Mouse (Mus musculus) gastrocnemius, adult 18-20 months (tissue): Measurements from ENCODE around the gene Slc34a1. TPM values are rescaled to one million over a fixed set of nuclear protein-coding genes. Genes with fewer than 3 reads are reported as not detected.

Experiments used
- DNase-seq: peaks from one replicate; pipeline ENCODE4 v3.0.0; 2021; ENCODE audit warnings: low spot score
- total RNA-seq, 2 experiments: library from RNA; stranded (reverse); gene quantifications; 2 replicates each; pipeline ENCODE4 v1.2.3; 2021

Slc34a1 gene
- total RNA-seq, 2 experiments from 2014 or later: 0.66 TPM; not detected in 1

DNA sequence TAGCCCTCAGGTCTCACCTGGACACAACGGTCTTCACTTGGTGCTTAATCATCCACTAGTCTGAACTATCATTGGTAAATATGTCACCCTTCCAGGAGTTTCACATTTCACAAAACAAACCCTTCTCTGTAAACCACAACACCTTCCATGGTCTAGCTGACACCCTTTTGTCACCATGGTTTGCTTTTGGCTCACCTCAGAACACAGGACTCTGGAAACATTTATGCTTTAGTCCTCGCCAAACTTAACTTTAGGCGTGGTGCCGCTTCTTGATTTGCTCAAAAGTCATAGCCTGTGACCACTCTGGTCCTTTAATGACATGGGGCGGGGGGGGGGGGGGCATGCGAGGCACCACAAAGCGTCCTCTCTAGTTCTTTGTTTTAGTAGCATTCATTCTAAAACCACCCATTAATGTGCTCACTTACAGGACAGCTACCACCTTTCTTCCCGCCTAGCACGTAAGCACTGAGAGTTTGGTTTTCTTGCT is 45.9 kb downstream of the Slc34a1 start:
- DNase-seq: no peak

DNA sequence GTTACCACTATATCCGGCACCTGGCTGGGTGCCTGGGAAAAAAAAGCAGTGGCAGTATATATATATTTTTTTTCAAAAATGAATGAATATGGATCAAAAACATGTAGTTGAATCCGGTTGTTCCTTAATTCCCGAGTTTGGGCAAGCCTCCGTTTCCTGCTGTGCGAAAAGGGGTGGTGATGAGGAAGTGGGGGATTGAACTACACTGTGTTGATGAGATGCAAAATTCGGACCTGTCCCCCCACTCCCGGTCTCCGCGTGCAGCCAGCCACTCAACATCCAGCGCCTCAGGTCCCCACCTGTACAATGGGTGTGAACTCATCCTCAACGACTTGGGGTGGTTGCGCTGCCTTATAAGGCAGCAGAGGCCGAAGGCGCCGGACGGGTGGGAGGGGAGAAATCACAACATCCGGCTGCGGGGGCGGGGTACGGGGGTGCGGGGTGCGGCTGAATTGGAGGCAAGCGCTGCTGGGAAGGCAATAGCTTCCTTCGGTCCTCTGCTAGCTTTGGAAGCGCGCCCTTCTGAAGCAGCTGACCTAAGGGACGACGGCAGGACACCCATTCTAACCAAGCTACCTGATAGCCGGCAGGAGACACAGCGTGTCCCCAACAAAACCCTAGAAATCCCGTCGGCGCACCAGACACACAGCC is 46.4 kb downstream of the Slc34a1 start:
- DNase-seq: no peak

DNA sequence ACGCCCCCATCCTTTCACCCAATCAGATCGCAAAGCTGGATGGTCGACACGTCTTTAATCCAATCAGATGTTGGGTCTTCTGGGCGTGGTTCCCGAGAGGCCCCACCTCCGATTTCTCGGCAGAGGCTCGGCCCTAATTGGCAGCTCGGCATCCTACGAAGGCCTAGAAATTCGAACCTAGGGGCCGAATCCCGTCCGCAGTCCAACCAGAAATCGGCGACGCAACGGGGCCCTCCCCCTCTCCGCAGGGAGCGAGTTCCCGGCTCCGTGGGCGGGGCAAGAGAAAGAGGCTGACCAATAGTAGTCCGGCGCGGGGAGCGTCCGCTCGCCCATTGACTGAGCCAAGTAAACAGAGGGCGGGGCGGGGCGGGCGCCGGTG is 46.9 kb downstream of the Slc34a1 start, which contains the start of gene Grk6:
Gene Grk6, plus strand, starts transcription at position 136 of the 379 bp plus-strand sequence.
- DNase-seq: peak; percentile 100

DNA sequence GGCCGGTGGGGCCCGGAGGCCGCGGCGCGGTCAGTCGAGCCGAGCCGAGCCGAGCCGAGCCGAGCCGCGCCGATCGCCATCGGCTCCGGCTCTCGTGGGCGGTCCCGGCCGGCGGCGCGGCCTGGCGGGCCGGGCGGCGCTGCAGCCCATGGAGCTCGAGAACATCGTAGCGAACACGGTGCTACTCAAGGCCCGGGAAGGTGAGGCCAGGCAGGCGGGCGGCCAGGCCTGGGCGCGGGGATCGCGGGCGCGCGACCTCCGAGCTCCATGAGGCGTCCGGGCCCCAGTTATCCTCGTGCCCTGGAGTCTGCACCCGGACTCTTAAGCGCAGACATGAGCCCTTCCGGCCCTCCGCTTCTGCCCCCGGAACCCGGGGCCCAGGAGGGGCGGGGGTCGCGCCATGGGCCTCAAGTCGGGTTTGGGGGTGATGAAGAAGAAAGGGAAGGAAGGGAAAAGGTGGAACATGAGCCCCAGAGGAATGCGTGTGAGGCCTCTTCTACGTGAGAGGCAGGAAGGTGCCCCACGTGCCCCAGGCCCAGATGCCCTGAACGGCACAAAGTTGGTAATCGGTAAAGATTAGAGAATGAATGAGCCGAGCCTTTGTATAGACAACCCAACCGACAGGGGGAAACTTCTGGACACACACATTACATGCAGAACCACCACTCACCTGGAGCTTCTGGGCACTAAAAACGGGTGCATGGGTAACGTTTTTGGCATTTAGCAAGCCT is 47.5 kb downstream of the Slc34a1 start:
- DNase-seq: no peak

DNA sequence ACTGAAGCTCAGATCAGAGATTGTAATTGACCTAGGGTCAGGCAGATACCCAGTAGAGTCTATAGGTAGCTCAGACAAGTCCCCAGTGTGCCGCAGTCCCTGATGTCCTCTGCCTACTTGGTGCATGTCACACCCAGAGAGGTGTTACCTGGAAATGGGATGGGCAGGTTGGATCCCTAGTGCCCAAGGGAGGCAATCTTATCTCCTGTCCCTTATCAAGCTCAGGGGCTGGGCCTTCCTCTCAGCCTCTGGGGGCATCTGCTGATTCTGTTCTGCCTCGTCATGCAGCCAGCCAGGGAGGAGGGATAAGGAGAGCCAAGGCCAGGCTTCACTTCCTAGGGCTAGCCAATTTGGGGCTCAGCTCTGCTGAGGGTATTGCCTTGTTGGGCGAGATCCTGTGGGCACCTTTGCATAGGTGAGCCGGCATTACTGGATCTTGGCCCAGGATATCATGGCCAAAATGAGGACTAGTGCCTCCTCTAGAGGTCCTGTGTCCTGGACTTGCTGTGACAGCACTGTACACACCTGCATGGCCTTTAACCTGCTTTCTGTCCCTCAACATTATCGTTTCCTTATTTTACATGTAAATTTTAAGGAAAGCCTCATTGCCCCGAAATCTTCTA is 48.6 kb downstream of the Slc34a1 start:
- no peak for DNase-seq

DNA sequence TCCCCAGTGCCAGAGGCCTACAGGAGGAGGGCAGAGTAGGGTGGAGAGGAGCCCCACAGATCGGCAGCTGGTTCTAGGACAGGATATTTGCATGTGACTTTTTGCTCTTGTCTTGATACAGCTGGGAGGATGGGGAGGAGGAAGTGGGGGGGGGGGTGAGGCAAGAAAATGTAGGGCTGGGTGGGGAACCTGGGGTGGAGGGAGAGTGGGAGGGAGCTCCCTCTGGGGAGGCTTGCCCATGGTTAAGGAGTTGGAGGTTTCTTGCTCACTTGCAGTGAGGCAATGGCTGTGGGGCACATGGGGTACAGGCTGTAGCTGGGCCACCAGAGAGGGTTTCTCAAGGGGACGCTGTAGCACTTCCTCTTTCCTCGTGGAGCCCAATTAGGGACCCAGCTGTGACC is 49.6 kb downstream of the Slc34a1 start:
- DNase-seq: no peak

DNA sequence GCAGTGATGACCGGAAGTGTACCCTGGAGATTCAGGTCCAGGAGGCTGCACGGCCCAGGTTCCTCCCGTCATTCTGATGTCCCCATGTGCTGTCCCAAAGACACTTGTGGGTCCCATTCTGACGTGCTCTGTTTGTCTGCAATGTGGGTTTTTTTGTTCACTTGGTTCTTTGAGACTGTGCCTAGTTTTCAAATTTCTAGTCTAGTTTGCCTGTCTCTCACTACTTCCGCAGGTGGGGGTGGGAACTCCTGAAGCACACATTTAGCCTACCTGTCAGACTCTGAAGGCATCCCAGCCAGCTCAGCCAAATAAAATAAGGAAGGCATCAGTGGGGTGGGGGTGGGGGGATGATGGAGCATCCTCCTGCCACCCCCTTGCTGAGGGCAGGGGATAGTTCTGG is 50.1 kb downstream of the Slc34a1 start:
- DNase-seq: no peak

DNA sequence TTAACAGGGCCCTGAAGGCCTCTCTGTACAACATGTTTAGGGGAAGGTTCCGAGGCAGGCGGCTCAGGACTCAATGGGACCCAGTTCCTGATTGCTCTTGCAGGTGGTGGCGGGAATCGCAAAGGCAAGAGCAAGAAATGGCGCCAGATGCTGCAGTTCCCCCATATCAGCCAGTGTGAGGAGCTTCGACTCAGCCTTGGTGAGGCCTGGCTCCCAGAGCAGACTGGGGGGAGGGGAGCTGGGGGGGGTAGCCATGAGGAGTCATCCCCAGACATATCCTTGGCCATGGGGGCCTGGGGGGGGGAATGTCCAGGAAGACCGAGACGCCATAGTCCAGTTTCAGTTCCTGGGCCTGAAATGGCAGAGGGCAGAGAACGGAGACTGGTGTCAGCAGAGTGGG is 51.2 kb downstream of the Slc34a1 start:
- no peak for DNase-seq

DNA sequence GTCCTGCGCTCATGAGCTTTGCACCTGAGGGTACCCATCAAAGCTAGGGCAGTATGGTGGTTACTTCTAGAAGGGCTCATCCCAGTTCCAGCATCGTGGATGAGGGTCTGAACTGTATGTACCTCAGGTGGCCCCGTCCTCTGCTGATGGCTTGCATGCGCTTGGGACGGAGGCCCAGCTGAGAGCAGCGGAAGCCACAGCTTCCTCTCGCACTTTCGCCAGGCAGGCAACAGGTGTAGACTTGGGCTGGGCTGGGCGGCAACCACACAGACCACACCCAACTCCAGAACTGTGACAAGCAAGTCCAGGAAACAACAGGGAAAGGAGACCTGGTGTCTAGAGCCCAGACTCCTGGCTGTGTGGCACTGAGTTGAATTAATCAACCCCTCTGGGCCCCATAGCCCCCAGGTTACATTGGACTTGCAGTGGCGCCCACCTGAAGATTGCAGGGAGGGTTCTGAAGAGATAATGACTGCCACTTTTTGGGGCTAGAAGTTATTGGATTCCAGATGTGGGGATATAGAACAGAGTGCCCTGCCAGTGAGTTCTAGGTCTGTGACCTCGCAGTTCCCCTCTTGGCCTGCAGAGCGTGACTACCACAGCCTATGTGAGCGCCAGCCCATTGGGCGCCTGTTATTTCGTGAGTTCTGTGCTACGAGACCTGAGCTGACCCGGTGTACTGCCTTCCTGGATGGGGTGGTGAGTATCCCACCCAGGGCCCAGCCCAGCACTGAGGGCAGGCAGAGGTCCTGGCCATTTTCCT is 51.9 kb downstream of the Slc34a1 start:
- DNase-seq: no peak

DNA sequence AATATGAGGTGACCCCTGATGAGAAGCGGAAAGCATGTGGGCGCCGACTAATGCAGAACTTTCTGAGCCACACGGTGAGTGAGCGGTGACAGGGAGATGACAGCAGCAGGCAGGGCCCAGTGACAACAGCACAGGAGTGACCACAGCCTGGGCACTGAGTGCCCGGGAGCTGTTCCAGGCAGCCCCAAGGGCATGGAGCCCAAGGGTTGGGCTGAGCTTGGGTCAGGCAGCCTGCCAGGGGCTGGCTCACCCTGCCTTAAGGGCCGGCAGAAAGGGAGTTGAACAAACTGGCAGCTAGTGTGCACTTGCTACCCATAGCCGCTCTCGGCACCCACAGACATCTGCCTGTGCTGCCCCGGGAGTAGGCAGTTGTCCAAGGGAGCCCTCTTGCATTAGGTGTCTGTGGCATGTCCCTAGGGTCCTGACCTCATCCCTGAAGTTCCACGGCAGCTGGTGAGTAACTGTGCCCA is 52.6 kb downstream of the Slc34a1 start:
- DNase-seq: peak; percentile 90

DNA sequence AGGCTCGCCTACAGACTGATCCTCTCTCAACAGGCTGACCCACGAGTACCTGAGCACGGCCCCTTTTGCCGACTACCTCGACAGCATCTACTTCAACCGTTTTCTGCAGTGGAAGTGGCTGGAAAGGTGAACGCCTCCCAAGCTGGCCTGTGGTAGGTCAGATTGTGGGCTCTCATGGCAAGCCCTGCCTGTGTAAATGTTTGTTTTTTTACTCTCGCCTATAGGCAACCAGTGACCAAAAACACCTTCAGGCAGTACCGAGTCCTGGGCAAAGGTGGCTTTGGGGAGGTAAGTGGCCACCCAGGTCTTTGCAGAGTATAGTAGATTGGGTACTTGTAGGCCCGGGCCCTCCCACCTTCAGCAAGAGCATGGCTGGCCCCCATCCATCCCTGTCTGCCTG is 53.3 kb downstream of the Slc34a1 start:
- no peak for DNase-seq

DNA sequence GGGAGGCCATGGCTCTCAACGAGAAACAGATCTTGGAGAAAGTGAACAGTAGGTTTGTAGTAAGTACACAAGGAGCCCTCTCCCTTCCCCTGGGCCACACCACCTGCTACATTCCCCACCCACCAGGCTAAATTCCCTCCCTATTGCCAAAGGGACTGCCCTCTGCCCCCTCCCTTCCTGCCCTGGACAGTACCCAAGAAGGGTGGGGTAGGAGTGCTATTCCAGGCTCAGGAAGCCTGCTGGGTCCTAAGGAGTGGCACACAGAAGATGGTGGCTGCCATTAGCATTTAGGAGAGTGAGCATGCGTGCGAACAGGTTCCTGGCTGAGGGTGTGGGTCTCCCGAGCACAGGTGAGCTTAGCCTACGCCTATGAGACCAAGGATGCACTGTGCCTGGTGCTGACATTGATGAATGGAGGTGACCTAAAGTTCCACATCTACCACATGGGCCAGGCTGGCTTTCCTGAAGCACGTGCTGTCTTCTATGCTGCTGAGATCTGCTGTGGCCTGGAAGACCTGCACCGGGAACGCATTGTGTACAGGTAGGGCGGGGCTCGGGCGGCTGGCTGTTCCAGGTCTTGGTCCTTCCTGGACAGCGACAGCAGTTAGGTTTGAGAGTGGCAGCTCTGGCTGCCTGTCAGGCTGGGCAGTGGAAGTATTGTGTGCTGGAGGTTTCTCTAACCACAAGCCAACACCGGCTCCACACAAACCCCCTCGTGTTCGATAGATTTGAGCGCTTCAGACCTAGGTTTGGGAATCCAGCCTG is 54.0 kb downstream of the Slc34a1 start:
- peak; percentile 65 for DNase-seq

DNA sequence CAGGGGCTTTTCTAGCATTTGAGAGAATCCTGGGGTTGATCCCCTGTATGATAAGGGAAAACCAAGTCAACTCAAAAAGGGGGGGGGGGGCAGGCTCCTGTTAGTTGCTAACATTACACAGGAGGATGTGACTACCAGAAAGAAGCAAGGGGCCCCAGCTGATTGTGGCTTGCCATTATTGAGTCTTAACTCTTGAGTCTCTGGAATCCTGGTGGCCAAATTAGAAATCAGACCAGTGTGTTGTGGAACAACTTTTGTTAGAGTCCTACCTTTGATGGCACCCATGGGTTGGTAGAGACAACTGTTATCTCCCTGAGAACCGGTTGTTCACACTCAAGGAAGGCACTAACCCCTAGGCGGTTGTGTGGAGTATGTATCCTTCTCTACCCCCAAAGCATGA is 65.0 kb downstream of the Slc34a1 start:
- no peak for DNase-seq

DNA sequence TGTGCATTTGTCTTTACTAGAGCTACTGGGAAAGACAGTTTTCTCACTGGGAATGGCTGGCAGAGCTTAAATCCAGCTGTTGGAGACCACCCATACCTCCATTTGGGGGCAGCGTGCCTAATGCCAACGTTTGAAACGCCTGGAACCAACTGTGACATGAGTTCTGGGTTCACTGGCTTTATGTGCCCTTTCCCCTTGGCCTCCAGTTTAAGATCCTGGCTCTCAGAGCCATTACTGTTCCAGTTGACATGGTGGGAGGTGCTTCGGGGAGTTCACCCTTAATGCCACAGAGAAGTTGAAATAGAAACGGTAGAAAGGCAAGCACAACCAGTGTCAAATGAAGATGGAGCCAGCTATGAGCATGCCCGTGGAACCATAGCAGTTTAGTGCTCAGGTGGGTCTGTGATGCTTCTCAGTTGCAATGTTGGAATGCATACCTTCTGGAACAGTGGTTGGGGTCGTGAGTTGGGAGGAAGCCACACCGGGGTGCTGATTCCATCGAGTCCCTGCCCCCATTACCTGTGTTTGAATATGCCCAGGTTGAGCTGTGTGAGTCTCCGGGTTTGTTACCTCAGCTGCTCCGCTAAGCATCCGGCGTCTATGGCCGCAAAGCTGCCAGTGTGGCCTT is 65.5 kb downstream of the Slc34a1 start:
- no peak for DNase-seq

DNA sequence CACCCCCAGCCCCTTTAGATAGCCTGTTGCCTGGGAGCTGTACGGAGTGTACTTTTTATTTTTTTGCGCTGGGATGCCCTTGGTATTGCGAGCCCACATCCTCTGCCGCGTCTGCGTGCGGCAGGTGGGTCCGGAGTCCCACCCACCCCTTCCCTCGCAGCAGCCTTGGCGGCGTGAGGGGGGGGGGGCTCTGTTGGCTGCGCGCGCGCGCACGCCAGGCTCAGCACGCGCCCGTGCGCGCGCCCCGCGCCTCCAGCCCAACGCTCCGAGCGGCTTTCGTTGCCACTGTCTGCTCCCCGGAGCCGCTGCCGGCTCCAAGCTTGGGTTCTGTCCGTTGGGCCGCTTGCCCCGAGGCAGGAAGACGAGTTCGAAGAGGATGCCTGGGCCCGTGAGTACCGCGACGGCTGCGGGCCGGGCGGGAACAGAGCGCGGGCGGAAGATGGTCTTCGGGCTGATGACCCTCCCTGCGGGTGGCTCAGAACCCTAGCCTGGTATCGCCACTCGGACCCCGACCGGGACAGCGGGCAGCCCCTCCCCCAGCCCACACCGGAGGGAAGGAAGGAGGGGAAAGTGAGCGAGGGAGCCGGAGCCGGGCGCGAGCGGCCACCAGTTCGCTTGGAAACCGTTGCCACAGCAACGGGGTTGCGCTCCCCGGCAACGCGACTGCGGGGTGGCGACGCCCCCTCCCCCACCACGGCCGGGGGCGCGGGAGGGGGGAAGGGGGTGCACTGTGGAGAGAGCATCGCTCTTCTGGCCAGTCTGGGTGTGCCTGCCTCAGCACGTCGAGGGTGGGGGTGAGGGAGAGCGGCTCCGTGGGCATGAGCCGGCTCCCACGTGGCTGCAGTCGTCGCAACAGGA is 66.3 kb downstream of the Slc34a1 start, which contains the start of gene Prr7:
Gene Prr7, plus strand, starts transcription at position 241 of the 858 bp plus-strand sequence.
- no peak for DNase-seq

DNA sequence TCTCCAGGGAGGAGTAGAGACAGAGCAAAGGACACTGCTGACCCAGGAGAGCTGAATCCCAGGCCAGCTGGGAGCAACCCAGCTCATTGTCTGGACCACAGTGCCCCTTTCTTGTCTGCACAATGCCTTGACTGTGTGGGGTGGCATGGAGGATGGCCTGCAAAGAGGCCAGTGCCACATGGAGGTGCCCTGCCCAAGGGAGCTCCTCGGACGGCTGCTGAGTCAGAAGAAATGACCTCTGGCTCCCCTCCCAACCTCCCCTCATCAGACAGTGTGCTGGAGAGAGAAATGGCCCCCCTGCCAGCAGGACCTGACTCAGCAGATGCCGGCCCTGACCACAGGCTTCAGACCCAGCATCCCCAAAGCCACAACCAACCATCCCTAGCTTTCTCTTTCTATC is 67.2 kb downstream of the Slc34a1 start:
- no peak for DNase-seq
